Mouse (Mus musculus) heart, postnatal 14 days (tissue): ENCODE data around the gene Timmdc1. TPM values are rescaled to one million over a fixed set of nuclear protein-coding genes. Genes with fewer than 3 reads are reported as not detected.
A peak's percentile ranks its signal among the peaks of the same experiment; 100 is the strongest.
"Not testable (repeated sequence)": the region's sequence is repeated elsewhere in the genome, so short reads cannot be mapped to it uniquely, and the experiment has no call there.

Experiments used
- DNase-seq, 2 experiments: peaks; one replicate each; pipeline ENCODE4 v3.0.0; 2021 to 2022
- intact Hi-C: fragments of 180-260 bp; cut with DNase I; formaldehyde crosslinking; loops from one replicate; pipeline ENCODE4 v1.15.1; 2025
- total RNA-seq, 2 experiments: library from RNA; stranded (reverse); gene quantifications; 2 replicates each; pipeline ENCODE4 v1.2.3; 2021

Timmdc1 gene
- total RNA-seq, 2 experiments from 2014 or later = 62.1 to 62.6 TPM

GRCm38 (mm10) chr16:38503528-38503927 lies 18.9 kb downstream of the Timmdc1 start:
- intact Hi-C loops = no loop called here
- DNase-seq = no peak

GRCm38 (mm10) chr16:38502469-38502868 lies 20.0 kb downstream of the Timmdc1 start:
- DNase-seq = no peak
- intact Hi-C loops = no loop called here

- intact Hi-C loops = no loop called here
- DNase-seq = no peak
Measured at GRCm38 (mm10) chr16:38496604-38497140, 25.8 kb downstream of the Timmdc1 start.

GRCm38 (mm10) chr16:38493890-38494289 lies 28.6 kb downstream of the Timmdc1 start:
- intact Hi-C loops = no loop called here
- no peak for DNase-seq

GRCm38 (mm10) chr16:38492551-38492950 lies 29.9 kb downstream of the Timmdc1 start:
- DNase-seq = no peak
- intact Hi-C loops = no loop called here

GRCm38 (mm10) chr16:38483582-38484309 lies 38.7 kb downstream of the Timmdc1 start:
- intact Hi-C loops = loop anchor here (2.0 to 5.0 kb wide), 2 partner anchors 91 to 139 kb away; no protein-coding TSS in a partner anchor
- peak in 1 of 2 experiments; percentile 14 for DNase-seq

- intact Hi-C loops = loop anchor here (5.0 kb wide), 1 partner anchor 91 kb away; no protein-coding TSS in a partner anchor
- peak; percentile 47 to 66 for DNase-seq
Measured at GRCm38 (mm10) chr16:38482780-38483562, 39.5 kb downstream of the Timmdc1 start.

GRCm38 (mm10) chr16:38481327-38481726 lies 41.1 kb downstream of the Timmdc1 start:
- DNase-seq = no peak
- intact Hi-C loops = loop anchor here (5.0 kb wide), 1 partner anchor 89 kb away; no protein-coding TSS in a partner anchor

- intact Hi-C loops = no loop called here
- no peak for DNase-seq
Measured at GRCm38 (mm10) chr16:38478296-38478695, 44.2 kb downstream of the Timmdc1 start.

- intact Hi-C loops, DNase-seq: not testable (repeated sequence)
Measured at GRCm38 (mm10) chr16:38477241-38477608, 45.2 kb downstream of the Timmdc1 start.

GRCm38 (mm10) chr16:38476312-38477240 lies 45.9 kb downstream of the Timmdc1 start:
- DNase-seq = peak; percentile 44 to 55
- intact Hi-C loops = no loop called here

- intact Hi-C loops = no loop called here
- DNase-seq = no peak
Measured at GRCm38 (mm10) chr16:38475681-38476311, 46.7 kb downstream of the Timmdc1 start.

GRCm38 (mm10) chr16:38474677-38475286 lies 47.7 kb downstream of the Timmdc1 start:
- DNase-seq = no peak
- intact Hi-C loops = no loop called here

GRCm38 (mm10) chr16:38473661-38474060 lies 48.8 kb downstream of the Timmdc1 start:
- intact Hi-C loops = no loop called here
- DNase-seq = no peak

- DNase-seq = no peak
- intact Hi-C loops = no loop called here
Measured at GRCm38 (mm10) chr16:38472507-38472873, 50.0 kb downstream of the Timmdc1 start.

GRCm38 (mm10) chr16:38471697-38472506 lies 50.6 kb downstream of the Timmdc1 start:
- DNase-seq = no peak
- intact Hi-C loops = no loop called here

GRCm38 (mm10) chr16:38469437-38469836 lies 53.0 kb downstream of the Timmdc1 start:
- no peak for DNase-seq
- intact Hi-C loops = no loop called here

- no peak for DNase-seq
- intact Hi-C loops = no loop called here
Measured at GRCm38 (mm10) chr16:38468706-38469018, 53.8 kb downstream of the Timmdc1 start.
